Mouse (Mus musculus) neural tube, embryonic 14.5 days (tissue): Measurements from ENCODE around the gene Tmem95. TPM values are rescaled to one million over a fixed set of nuclear protein-coding genes. Genes with fewer than 3 reads are reported as not detected.
A peak's percentile ranks its signal among the peaks of the same experiment; 100 is the strongest.
"Not testable (repeated sequence)": the region's sequence is repeated elsewhere in the genome, so short reads cannot be mapped to it uniquely, and the experiment has no call there.

Experiments used
- ATAC-seq: fragments of 200-750 bp; cut with Nextera tagmentation; 2 replicates; pipeline ENCODE4 v1.8.0; 2017; ENCODE audit warnings: low read depth, mild to moderate bottlenecking, moderate TSS enrichment, moderate library complexity
- H3K27ac ChIP-seq: fragments of 300-500 bp; sonication (generic); 2 replicates; pipeline ENCODE4 v1.5.1; 2014; ENCODE audit warnings: low read depth, mild to moderate bottlenecking, control low read depth, low read length, moderate library complexity, mixed read lengths
- H3K27me3 ChIP-seq: fragments of 300-500 bp; sonication (generic); 2 replicates; pipeline ENCODE4 v1.6.1; 2014; ENCODE audit warnings: low read length; ENCODE audit not compliant: control insufficient read depth, insufficient read depth
- H3K36me3 ChIP-seq: fragments of 300-500 bp; sonication (generic); 2 replicates; pipeline ENCODE4 v1.6.1; 2014; ENCODE audit warnings: low read length, mixed read lengths; ENCODE audit not compliant: control insufficient read depth, insufficient read depth
- H3K4me1 ChIP-seq: fragments of 300-500 bp; sonication (generic); 2 replicates; pipeline ENCODE4 v1.6.1; 2014; ENCODE audit warnings: low read length; ENCODE audit not compliant: control insufficient read depth, insufficient read depth
- H3K4me2 ChIP-seq: fragments of 300-500 bp; sonication (generic); 2 replicates; pipeline ENCODE4 v1.6.1; 2014; ENCODE audit warnings: mild to moderate bottlenecking, low read depth, low read length, control low read depth
- H3K4me3 ChIP-seq: fragments of 300-500 bp; sonication (generic); 2 replicates; pipeline ENCODE4 v1.5.1; 2014; ENCODE audit warnings: low read depth, low read length, control low read depth, mixed read lengths
- H3K9ac ChIP-seq: fragments of 300-500 bp; sonication (generic); replicated peaks from 2 replicates; pipeline ENCODE4 v1.6.1; 2014; ENCODE audit warnings: low read depth, mild to moderate bottlenecking, control low read depth, low read length, mixed read lengths
- H3K9me3 ChIP-seq: fragments of 300-500 bp; sonication (generic); 2 replicates; pipeline ENCODE4 v1.6.1; 2016; ENCODE audit warnings: low read length; ENCODE audit not compliant: control insufficient read depth
- WGBS: fragments of 180-500 bp; shearing (Covaris S2); extraction: QIAGEN DNeasy Blood & Tissue Kit; methylation state at CpG from one replicate; pipeline ENCODE4 v1.1.7; 2014; 5-methylcytosine and 5-hydroxymethylcytosine counted together
- polyA plus RNA-seq: library from polyadenylated mRNA; unstranded; fragments of >200 nt; fragmentation: Nextera tagmentation; extraction: Ambion mirVana; gene quantifications from 2 replicates; pipeline ENCODE4 v1.2.1, GENCODE M21; 2014

Gene Tmem95
- polyA plus RNA-seq, 1 experiment from 2014 or later, result not detected

DNA sequence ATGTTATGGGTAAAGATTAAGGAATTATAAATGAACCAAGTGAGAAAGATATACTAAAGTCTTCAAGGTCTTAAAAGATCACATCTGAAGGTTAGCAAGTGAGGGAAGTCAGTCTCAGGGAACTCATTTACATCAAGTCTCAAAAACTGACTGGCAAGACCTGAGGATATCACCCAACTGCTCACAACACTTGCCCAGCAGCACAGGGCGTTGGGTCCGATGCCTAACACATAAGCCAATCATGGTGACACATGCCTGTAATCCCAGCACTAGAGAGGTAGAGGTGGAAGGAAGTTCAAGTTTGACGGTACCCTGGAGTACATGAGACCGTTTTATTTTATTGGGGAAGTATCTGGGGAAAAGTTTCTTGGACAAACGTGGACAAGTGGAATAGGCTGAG lies 40.3 kb upstream of the Tmem95 start:
- H3K4me1 ChIP-seq, result peaks cover 29% of the 10 kb centered on the region
- ATAC-seq, result no peak
- no peak overlapping the region for H3K4me2 ChIP-seq
- H3K27me3 ChIP-seq, result no peaks in the 10 kb centered on the region
- no peak overlapping the region for H3K9ac ChIP-seq
- 89% methylated on average over 5 of the region's 5 CpGs for WGBS
- peaks cover 31% of the 10 kb centered on the region for H3K36me3 ChIP-seq
- H3K9me3 ChIP-seq, result no peaks in the 10 kb centered on the region
- no peak overlapping the region for H3K4me3 ChIP-seq
- H3K27ac ChIP-seq, result no peak overlapping the region

DNA sequence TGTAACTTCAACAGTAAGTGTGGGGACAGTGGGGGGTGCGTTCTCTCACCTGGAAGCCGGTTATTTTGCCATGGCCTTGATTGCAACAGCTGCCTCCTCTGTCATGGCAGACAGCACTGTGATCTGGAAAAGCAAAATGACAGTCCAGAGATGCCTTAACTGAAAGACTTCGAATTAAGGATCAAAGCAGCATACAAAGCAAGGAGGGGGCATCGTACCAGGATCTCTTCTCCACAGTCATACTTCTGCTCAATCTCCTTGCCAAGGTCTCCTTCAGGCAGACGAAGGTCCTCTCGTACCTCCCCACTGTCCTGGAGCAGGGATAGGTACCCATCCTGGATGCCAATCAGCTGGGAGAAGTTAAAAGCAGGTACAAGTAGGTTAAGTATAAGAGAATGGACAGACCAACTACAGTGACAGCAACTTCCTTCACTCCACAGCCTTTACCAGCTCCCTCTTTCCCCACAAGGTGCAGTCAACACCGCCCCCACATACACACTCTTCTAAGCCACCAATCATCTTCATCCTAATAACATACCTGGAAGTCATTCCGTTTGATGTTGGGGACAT lies 39.6 kb upstream of the Tmem95 start:
- H3K9ac ChIP-seq, result no peak overlapping the region
- peaks cover 27% of the 10 kb centered on the region for H3K4me1 ChIP-seq
- no peaks in the 10 kb centered on the region for H3K27me3 ChIP-seq
- peaks cover 37% of the 10 kb centered on the region for H3K36me3 ChIP-seq
- no peak overlapping the region for H3K4me3 ChIP-seq
- H3K27ac ChIP-seq, result no peak overlapping the region
- ATAC-seq, result no peak
- 86% methylated on average over 8 of the region's 8 CpGs for WGBS
- H3K9me3 ChIP-seq, result no peaks in the 10 kb centered on the region
- H3K4me2 ChIP-seq, result no peak overlapping the region

DNA sequence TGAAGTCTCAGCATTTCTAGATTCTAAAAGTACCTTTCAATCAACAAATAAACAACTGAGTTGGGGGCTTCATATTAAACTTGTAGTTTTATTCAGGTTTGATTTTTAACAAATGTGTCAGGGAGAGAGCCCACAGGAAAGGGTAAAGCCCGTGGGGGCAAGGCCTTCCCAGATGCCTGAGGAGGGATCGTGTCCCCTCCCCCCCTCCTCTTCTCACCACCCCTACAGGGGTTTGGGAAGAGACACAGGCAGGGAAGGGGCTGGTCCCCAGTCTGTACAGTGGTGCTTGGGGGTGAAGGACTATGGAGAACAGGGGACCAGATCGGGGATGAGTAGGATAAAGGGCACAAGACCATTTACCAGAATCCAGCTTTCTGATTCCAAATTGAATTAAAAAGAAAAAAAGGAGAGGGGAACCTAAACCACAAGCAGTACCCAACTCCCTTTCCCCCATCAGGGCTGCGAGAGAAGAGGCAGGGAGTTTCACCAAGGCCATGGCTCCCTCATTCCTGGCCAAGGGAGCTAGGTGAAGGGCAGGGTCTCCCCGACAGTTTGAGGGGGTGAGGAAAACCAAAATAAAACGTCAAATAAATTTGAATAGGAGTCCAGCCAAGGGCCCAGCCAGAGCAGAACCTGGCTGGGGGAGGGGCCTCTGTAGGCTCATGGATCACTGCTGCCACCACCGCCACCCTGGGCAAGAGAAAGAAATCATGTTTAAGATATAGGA lies 39.0 kb upstream of the Tmem95 start:
- not testable (repeated sequence) for H3K27ac ChIP-seq, H3K27me3 ChIP-seq, H3K9me3 ChIP-seq, H3K4me3 ChIP-seq, H3K4me2 ChIP-seq, H3K9ac ChIP-seq, ATAC-seq
- WGBS, result 56% methylated on average over 7 of the region's 7 CpGs
- Histone ChIP-seq H3K36me3 (peaks cover 44% of the 10 kb centered on the region), H3K4me1 (peaks cover 23% of the 10 kb centered on the region)

DNA sequence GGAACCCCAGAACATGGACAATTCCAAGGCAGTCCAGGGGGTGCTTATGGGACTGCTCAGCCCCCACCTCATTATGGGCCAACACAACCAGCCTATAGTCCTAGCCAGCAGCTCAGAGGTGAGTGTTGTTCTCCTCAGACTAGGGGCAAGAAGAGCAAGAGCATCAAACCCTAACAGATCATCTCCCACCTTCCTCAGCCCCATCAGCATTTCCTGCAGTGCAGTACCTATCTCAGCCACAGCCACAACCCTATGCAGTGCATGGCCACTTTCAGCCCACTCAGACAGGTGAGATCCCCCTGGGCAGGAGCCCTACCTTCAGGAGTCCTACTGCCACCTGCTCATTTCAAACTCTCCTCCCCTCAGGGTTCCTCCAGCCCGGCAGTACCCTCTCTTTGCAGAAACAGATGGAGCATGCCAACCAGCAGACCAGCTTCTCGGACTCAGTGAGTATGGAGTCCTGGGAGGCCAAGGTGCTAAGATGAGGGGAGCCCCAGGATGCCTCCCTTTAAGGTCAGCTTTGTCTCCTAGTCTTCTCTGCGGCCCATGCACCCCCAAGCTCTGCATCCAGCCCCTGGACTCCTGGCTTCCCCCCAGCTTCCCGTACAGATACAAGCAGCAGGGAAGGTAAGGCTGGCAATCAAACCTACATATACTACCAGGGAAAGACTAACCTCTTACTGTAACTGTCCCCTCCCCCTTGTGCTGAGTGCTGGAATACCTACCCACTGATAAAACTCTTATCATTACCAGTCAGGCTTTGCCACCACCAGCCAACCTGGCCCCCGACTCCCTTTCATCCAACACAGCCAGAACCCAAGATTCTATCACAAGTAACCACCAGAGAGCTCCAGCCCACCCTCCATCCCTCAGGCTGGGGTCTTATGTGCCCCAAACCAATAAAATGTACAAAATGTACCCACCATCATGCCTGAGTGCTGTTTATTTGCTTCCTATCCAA lies 38.1 kb upstream of the Tmem95 start:
- no peak overlapping the region for H3K9ac ChIP-seq
- H3K36me3 ChIP-seq, result peaks cover 53% of the 10 kb centered on the region
- H3K9me3 ChIP-seq, result no peaks in the 10 kb centered on the region
- ATAC-seq, result no peak
- no peak overlapping the region for H3K4me2 ChIP-seq
- peaks cover 23% of the 10 kb centered on the region for H3K4me1 ChIP-seq
- 66% methylated on average over 5 of the region's 5 CpGs for WGBS
- no peak overlapping the region for H3K27ac ChIP-seq
- H3K4me3 ChIP-seq, result no peak overlapping the region
- H3K27me3 ChIP-seq, result no peaks in the 10 kb centered on the region

DNA sequence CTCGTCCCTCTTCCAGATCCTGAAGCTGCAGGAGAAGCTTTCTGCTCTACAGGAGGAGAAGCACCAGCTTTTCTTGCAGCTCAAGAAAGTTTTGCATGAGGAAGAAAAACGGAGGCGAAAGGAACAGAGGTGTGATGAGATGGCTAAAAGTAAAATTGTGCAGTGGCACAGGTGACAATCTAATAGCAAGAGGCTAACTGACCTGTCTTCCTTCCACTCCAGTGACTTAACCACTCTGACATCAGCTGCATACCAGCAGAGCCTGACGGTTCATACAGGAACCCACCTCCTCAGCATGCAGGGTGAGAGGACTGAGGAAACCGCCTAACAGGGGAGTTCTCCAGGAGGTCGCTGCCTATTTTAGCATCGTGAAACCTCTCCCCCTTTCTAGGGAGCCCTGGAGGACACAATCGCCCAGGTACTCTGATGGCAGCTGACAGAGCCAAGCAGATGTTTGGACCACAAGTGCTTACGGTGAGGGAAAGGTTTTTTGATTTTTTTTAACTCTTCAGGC lies 37.2 kb upstream of the Tmem95 start:
- Histone ChIP-seq H3K9me3 (no peaks in the 10 kb centered on the region), H3K9ac (no peak overlapping the region), H3K36me3 (peaks cover 59% of the 10 kb centered on the region), H3K27me3 (no peaks in the 10 kb centered on the region), H3K27ac (no peak overlapping the region), H3K4me3 (peak overlapping the region; percentile 77; the same call in 1 of the 2 replicates), H3K4me2 (peak overlapping the region; percentile 99), H3K4me1 (peaks cover 20% of the 10 kb centered on the region)
- no peak for ATAC-seq
- 42% methylated on average over 9 of the region's 9 CpGs for WGBS

DNA sequence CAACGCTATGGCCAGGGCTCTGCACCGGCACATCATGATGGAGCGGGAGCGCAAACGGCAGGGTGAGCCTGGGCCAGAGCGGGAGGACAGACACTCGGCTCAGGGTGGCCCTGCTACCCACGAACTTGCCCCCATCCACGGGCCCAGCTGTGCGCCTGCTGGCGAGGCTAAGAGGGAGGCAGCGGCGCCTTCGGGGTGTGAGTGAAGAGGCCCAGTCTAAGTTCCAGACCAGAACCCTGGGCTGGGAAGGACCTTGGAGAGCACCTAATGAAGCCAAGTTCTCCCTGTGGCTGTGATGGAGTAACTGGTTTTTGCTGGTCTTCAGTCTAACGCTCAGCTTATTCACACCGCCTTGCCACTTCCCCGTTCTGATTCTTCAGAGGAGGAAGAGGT lies 36.5 kb upstream of the Tmem95 start:
- Histone ChIP-seq H3K4me1 (peaks cover 14% of the 10 kb centered on the region), H3K4me3 (peak overlapping the region; percentile 77), H3K9ac (peak overlapping the region; percentile 82), H3K27ac (peak overlapping the region; percentile 89), H3K27me3 (no peaks in the 10 kb centered on the region), H3K9me3 (no peaks in the 10 kb centered on the region), H3K4me2 (peak overlapping the region; percentile 99), H3K36me3 (peaks cover 65% of the 10 kb centered on the region)
- 3% methylated on average over 17 of the region's 17 CpGs for WGBS
- peak; percentile 26; the same call in 1 of the 2 replicates for ATAC-seq

DNA sequence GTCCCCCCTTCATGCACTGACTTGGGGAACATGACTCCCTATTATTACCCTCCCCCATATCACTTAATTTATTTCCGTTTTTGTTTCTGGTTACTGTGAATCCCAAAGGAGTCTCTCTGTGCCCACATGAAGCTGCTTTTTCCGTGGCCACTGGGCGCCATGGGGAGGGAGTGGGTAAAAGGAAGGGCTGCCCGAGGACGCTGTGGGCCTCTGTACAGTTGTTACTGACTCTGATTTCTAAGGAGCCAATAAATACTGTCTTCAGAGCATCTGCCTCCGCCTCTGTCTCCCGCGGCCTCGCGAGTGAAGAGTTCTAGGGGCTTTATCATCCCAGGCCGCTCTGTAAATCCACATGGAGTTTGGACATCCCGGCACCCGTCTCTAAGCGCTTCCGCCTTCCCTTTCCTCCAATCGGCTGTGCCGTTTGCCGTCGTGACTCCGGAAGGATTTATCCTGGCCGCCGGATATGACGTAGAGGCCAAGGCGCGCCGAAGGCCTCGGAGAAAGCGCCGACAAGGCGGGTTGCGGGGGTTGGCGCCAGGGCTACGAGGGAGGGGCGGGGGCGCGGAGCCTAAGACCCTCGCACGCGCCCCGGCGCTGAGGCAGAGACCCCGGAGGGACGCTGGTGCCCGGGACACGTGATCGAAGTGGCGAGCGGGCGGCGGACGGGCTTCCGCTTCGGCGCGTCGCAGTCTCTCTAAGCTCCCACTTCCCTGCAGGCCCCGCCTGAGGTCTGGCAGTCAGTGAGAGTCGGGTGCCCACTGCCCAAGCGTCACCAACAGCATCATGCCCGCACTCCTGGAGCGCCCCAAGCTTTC lies 35.9 kb upstream of the Tmem95 start, which contains the start of gene Gps2:
Gene Gps2 (plus strand): TSS at position 335 of the 818 bp plus-strand sequence.
- Histone ChIP-seq H3K27ac (peak within 1 kb of the TSS; percentile 89), H3K36me3 (peaks cover 65% of the 10 kb centered on the region), H3K4me2 (peak within 1 kb of the TSS; percentile 99), H3K9me3 (no peaks in the 10 kb centered on the region), H3K4me3 (peak within 1 kb of the TSS; percentile 77), H3K9ac (peak within 1 kb of the TSS; percentile 82), H3K4me1 (peaks cover 12% of the 10 kb centered on the region; the same call in 1 of the 2 replicates), H3K27me3 (no peaks in the 10 kb centered on the region)
- peak; percentile 90 for ATAC-seq
- WGBS, result 2% methylated on average over 61 of the region's 61 CpGs
